8 mouse cellular contexts compared by ENCODE assay signal in the genomic region with DNA sequence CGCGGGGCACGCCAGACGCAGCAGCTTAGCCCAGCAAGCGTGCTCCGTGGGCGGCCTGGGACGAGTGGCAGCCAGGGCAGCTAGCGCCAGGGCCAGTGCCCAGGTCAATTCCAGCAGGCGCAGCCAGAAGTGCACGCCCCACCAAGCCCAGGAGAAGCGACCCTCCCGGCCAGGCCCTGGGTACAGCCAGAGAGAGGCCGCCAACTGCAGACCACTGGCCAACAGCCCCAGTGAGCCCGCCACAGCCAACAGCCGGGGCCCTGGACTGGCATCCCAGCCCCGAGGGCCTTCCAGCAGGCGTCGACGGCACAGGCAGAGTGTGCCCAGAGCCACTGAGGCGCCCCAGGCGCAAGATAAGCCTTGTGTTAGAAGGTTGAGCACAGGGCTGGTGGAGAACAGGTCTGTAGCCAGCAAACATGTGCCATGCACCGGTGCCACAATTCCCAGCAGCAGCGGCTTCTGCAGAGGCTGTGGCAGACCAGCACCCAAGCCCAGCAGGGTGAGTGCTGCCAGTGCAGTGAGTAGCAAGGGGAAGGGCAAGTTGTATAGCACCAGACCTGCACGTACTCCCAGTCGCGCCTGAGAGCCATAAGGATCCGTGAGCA. TPM values are rescaled to one million over a fixed set of nuclear protein-coding genes. Genes with fewer than 3 reads are reported as not detected.
A peak's percentile ranks its signal among the peaks of the same experiment; 100 is the strongest.
DNase-seq lines count a peak whose midpoint lies in the region; ATAC-seq lines count a peak whose summit lies in the region.

No protein-coding gene starts in this region.

- H3K27ac ChIP-seq in embryonic facial prominence, embryonic 12.5 days, result no peak overlapping the region
- no peak overlapping the region for H3K27ac ChIP-seq in hindbrain, embryonic 12.5 days
- H3K27ac ChIP-seq in midbrain, embryonic 12.5 days (replicated peaks), result no peak overlapping the region

- peaks cover 22% of the 10 kb centered on the region for H3K27me3 ChIP-seq in embryonic facial prominence, embryonic 12.5 days
- peaks cover 15% of the 10 kb centered on the region for H3K27me3 ChIP-seq in hindbrain, embryonic 12.5 days
- H3K27me3 ChIP-seq in midbrain, embryonic 12.5 days, result peaks cover 23% of the 10 kb centered on the region

- no peak for ATAC-seq in embryonic facial prominence, embryonic 12.5 days (ENCODE audit: insufficient number of reproducible peaks, insufficient read depth, low FRiP score, low TSS enrichment)
- peak; percentile 24 for ATAC-seq in hindbrain, embryonic 12.5 days (ENCODE audit: low FRiP score)
- ATAC-seq in midbrain, embryonic 12.5 days (ENCODE audit: low FRiP score, low read depth), result no peak; the same call in 1 of the 2 replicates

- H3K9ac ChIP-seq in embryonic facial prominence, embryonic 12.5 days, result peak overlapping the region; percentile 44
- peak overlapping the region; percentile 23; the same call in 1 of the 2 replicates for H3K9ac ChIP-seq in hindbrain, embryonic 12.5 days
- H3K9ac ChIP-seq in midbrain, embryonic 12.5 days (replicated peaks), result no peak overlapping the region; the same call in 1 of the 2 replicates

- peaks cover 6% of the 10 kb centered on the region; the same call in 1 of the 2 replicates for H3K36me3 ChIP-seq in embryonic facial prominence, embryonic 12.5 days
- H3K36me3 ChIP-seq in hindbrain, embryonic 12.5 days, result peaks cover 22% of the 10 kb centered on the region
- peaks cover 25% of the 10 kb centered on the region for H3K36me3 ChIP-seq in midbrain, embryonic 12.5 days

- 49% methylated on average over 28 of the region's 28 CpGs for WGBS in embryonic facial prominence, embryonic 12.5 days
- WGBS in hindbrain, embryonic 12.5 days, result 50% methylated on average over 28 of the region's 28 CpGs
- 51% methylated on average over 28 of the region's 28 CpGs for WGBS in midbrain, embryonic 12.5 days

- H3K4me2 ChIP-seq in embryonic facial prominence, embryonic 12.5 days (replicated peaks), result peak overlapping the region; percentile 62
- peak overlapping the region; percentile 59 for H3K4me2 ChIP-seq in hindbrain, embryonic 12.5 days (replicated peaks)
- peak overlapping the region; percentile 56 for H3K4me2 ChIP-seq in midbrain, embryonic 12.5 days (replicated peaks)

- peak; percentile 20 for DNase-seq in kidney, postnatal 10 days
- DNase-seq in kidney, adult 9 months, result no peak
- no peak for DNase-seq in urinary bladder, postnatal 25 days (ENCODE audit: low spot score)
- DNase-seq in layer of hippocampus, postnatal 36 days, result no peak
- no peak for DNase-seq in adrenal gland, adult 18-20 months (ENCODE audit: low spot score in 2 of 2)

- no peaks in the 10 kb centered on the region for H3K9me3 ChIP-seq in embryonic facial prominence, embryonic 12.5 days
- no peaks in the 10 kb centered on the region for H3K9me3 ChIP-seq in hindbrain, embryonic 12.5 days (replicated peaks)
- no peaks in the 10 kb centered on the region for H3K9me3 ChIP-seq in midbrain, embryonic 12.5 days

- peaks cover 12% of the 10 kb centered on the region; the same call in 1 of the 2 replicates for H3K4me1 ChIP-seq in embryonic facial prominence, embryonic 12.5 days
- peaks cover 19% of the 10 kb centered on the region for H3K4me1 ChIP-seq in hindbrain, embryonic 12.5 days
- H3K4me1 ChIP-seq in midbrain, embryonic 12.5 days, result peaks cover 12% of the 10 kb centered on the region; the same call in 1 of the 2 replicates

- H3K4me3 ChIP-seq in embryonic facial prominence, embryonic 12.5 days, result peak overlapping the region; percentile 42
- peak overlapping the region; percentile 39 for H3K4me3 ChIP-seq in hindbrain, embryonic 12.5 days
- peak overlapping the region; percentile 42 for H3K4me3 ChIP-seq in midbrain, embryonic 12.5 days

RNA-seq across cellular contexts. Expression of gene Prrt3, which starts 6.6 kb away (rescaled TPM):
- polyA plus RNA-seq in embryonic facial prominence, embryonic 12.5 days (2016; fragmentation: Nextera tagmentation; extraction: Ambion mirVana), result 2.9 and 3.5 TPM in 2 replicates
- polyA plus RNA-seq in hindbrain, embryonic 12.5 days (2016; fragmentation: Nextera tagmentation; extraction: Ambion mirVana), result 2.8 and 3.7 TPM in 2 replicates
- 2.5 and 2.8 TPM in 2 replicates for polyA plus RNA-seq in midbrain, embryonic 12.5 days (2016; fragmentation: Nextera tagmentation; extraction: Ambion mirVana)
- total RNA-seq in layer of hippocampus, postnatal 36 days (2021), result 10 to 100 TPM; 52.8 to 54.1 TPM
- under 1 TPM in 1 of 2 experiments, not detected in 1; 0.32 TPM for total RNA-seq in adrenal gland, adult 18-20 months (2021)

RNA-seq across cellular contexts. Expression of gene Creld1, which starts 12.1 kb away (rescaled TPM):
- polyA plus RNA-seq in embryonic facial prominence, embryonic 12.5 days (2016; fragmentation: Nextera tagmentation; extraction: Ambion mirVana), result 20.1 and 23.1 TPM in 2 replicates
- polyA plus RNA-seq in hindbrain, embryonic 12.5 days (2016; fragmentation: Nextera tagmentation; extraction: Ambion mirVana), result 47.5 and 54.3 TPM in 2 replicates
- polyA plus RNA-seq in midbrain, embryonic 12.5 days (2016; fragmentation: Nextera tagmentation; extraction: Ambion mirVana), result 44.0 and 49.1 TPM in 2 replicates
- 100 to 1,000 TPM; 122 to 133 TPM for total RNA-seq in layer of hippocampus, postnatal 36 days (2021)
- 10 to 100 TPM; 53.7 to 55.8 TPM for total RNA-seq in adrenal gland, adult 18-20 months (2021)

RNA-seq across cellular contexts. Expression of gene Il17rc, which starts 23.9 kb away (rescaled TPM):
- 3.9 and 5.4 TPM in 2 replicates for polyA plus RNA-seq in embryonic facial prominence, embryonic 12.5 days (2016; fragmentation: Nextera tagmentation; extraction: Ambion mirVana)
- 5.4 and 6.0 TPM in 2 replicates for polyA plus RNA-seq in hindbrain, embryonic 12.5 days (2016; fragmentation: Nextera tagmentation; extraction: Ambion mirVana)
- 4.3 and 6.3 TPM in 2 replicates for polyA plus RNA-seq in midbrain, embryonic 12.5 days (2016; fragmentation: Nextera tagmentation; extraction: Ambion mirVana)
- 1 to 10 TPM; 6.4 to 9.7 TPM for total RNA-seq in layer of hippocampus, postnatal 36 days (2021)
- total RNA-seq in adrenal gland, adult 18-20 months (2021), result 10 to 100 TPM; 19.9 to 26.9 TPM

RNA-seq across cellular contexts. Expression of gene Emc3, which starts 36.3 kb away (rescaled TPM):
- polyA plus RNA-seq in embryonic facial prominence, embryonic 12.5 days (2016; fragmentation: Nextera tagmentation; extraction: Ambion mirVana), result 85.4 and 90.9 TPM in 2 replicates
- polyA plus RNA-seq in hindbrain, embryonic 12.5 days (2016; fragmentation: Nextera tagmentation; extraction: Ambion mirVana), result 91.6 and 94.0 TPM in 2 replicates
- 81.3 and 87.7 TPM in 2 replicates for polyA plus RNA-seq in midbrain, embryonic 12.5 days (2016; fragmentation: Nextera tagmentation; extraction: Ambion mirVana)
- 10 to 100 TPM; 75.1 to 82.0 TPM for total RNA-seq in layer of hippocampus, postnatal 36 days (2021)
- 100 to 1,000 TPM in 1 of 2 experiments, 10 to 100 TPM in 1; 89.8 to 107 TPM for total RNA-seq in adrenal gland, adult 18-20 months (2021)

RNA-seq across cellular contexts. Expression of gene Fancd2, which starts 36.3 kb away (rescaled TPM):
- polyA plus RNA-seq in embryonic facial prominence, embryonic 12.5 days (2016; fragmentation: Nextera tagmentation; extraction: Ambion mirVana), result 13.4 and 14.7 TPM in 2 replicates
- 8.8 and 10.4 TPM in 2 replicates for polyA plus RNA-seq in hindbrain, embryonic 12.5 days (2016; fragmentation: Nextera tagmentation; extraction: Ambion mirVana)
- 12.7 and 13.0 TPM in 2 replicates for polyA plus RNA-seq in midbrain, embryonic 12.5 days (2016; fragmentation: Nextera tagmentation; extraction: Ambion mirVana)
- 1 to 10 TPM; 1.9 to 2.5 TPM for total RNA-seq in layer of hippocampus, postnatal 36 days (2021)
- under 1 TPM; 0.19 to 0.43 TPM for total RNA-seq in adrenal gland, adult 18-20 months (2021)
